Mouse (Mus musculus) ovary, postnatal 14 days (tissue): ENCODE results near the gene Ephb3.

Source experiments
- DNase-seq: peaks from one replicate; pipeline ENCODE4 v3.0.0; 2022; ENCODE audit warnings: low spot score

The Ephb3 gene

GRCm38 (mm10) chr16:21246391-21247036 lies 42.0 kb downstream of the Ephb3 start:
- peak; percentile 47 for DNase-seq

DNA sequence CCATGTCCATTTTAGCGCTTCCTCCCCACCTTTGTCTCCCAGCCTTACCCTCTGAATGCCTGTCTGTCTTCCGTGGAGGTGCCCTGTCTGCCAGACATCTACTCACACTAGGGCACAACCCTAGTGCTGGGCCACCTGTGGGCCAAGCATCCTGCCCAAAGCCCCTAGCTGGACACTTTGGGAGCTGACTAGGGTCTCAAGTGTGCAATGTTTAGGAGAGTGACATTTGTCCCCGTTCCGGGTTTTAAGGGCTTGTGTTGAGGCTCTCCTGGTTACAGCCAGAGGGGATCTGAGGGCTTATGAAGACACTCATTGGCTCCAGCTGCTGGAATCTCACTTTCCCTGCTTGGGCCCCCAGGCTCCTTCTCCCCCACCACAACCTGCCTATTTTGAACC lies 42.5 kb downstream of the Ephb3 start:
- no peak for DNase-seq

DNA sequence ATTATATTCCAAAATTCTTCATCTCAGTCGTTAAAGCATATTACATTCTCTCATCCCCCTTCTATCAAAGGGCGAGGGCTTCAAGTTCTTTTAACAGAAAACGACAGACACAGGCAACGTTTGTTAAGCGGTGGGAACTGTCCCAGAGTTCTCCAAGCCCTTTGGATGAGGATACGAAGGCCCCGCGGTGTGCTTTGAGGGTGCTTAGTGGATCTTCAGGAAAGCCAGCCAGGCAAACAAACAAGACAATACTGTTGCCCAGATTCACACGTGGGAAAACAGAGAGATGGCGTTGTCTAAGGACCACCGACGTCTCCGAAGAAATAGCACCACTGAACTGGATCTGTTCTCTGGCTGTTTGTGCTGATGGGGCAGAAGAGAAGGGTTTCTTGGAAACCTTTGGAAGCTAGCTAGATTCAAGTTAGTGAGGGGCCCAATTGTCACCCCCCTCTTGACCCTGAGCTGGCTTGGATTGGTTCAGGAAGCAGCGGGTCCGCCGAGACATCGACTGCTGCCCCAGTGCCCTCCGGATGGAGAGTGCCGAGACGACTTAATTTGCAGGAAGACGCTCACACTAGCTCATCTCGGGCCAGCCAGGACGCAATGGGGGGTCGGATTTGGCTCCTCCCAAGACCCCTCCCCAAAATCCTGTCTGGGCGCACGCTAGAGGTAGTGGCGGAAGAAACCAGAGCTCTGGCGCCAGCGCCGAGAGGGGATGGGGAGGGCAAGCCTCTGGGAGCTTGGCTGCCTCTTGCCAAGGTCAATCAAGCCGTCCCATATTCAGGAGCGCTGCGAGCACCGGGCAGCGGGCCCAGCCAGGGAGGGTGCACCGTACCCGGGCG lies 43.5 kb downstream of the Ephb3 start:
- DNase-seq = peak; percentile 36

DNA sequence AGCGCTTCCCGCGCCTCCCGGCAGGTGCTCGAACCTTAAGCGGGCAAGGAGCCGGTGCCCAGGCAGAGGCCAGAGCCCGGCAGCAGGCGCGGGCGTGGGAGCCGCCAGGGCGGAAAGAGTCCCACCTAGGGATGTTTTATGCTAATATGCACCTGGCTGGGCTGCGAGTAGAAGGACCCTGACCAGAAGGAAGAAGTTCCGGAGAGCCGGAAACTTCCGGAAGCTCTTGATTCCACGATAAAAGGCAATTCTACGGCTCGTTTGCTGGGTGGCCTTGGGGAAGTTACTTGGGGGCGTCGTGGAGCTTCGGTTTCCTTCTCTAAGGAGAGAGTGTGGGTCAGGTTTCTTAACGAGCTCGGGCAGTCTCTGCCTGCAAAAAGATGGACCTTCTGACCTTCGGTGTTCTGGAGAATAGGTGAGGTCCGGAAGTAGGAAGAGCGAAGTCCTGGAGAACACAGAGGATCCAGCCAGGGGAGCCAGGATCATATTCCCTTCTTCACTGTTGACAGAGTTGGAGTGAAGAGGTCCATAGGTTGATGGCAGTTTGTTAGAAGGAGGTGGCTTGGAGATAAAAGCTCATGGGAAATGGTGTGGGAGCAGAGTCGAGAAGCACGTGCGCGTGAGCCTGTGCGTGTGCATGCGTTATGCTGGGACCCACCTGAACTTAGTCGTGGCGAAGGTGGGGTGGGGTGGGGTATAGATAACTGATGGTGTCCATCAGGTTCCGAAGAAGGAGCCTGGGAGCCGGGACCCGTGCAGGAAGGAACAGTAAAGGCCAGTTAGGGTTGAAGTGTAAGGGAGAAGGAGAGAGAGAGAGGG lies 44.4 kb downstream of the Ephb3 start:
- no peak for DNase-seq

DNA sequence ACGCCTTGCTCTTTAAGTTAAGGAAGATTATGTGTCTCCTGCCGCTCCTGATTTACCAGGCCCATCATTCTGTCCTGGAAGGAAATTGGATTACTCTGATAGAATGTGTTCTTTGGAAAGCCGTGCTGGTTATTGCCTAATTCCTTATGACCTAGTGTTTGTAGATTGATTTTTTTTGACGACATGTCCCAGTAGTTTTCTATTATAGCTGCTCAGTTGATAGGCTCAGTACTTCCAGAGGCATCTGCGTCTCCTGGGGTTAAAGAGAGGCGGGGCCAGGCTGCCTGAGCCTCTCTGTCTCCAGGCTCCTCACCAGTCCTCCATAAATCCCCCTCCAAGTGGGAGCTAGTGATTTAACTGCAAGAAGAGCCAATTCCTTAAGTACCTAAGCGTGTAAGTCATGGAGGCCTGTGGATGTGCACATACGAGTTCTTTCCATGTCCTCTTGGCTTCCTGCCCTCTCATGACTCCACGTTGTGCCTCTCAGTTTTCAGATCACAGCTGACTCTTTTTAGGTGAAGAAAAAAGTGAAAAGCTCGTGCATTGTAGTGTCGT lies 47.9 kb downstream of the Ephb3 start:
- DNase-seq = no peak

GRCm38 (mm10) chr16:21255574-21256304 lies 51.2 kb downstream of the Ephb3 start:
- DNase-seq = no peak

- no peak for DNase-seq
Observed at GRCm38 (mm10) chr16:21256514-21257305, 52.2 kb downstream of the Ephb3 start.

GRCm38 (mm10) chr16:21265417-21265816 lies 60.9 kb downstream of the Ephb3 start:
- no peak for DNase-seq

- DNase-seq = no peak
Observed at GRCm38 (mm10) chr16:21269775-21270174, 65.2 kb downstream of the Ephb3 start.

DNA sequence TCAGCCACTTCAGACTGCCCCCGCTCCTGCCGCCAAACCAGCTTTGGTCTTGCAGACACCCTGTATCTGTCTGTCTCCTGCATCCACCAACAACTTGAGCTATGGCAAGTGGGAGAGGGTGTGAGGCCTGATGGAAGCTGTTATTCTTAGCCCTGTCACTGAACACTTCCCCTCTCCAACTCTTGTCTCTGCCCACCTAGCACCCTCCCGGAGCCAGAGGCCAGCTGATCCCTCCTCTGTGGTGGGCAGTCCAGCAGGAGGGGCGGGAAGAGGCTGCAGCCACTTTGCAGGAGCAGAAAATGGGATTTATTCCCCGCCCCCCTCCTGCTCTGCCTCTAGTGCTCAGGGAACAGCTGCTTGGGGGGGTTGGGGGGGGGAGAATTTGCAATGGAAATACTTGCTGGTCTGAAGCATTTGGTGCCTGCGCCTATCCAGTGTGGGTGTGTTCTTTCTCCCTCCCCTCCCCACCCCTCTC lies 67.3 kb downstream of the Ephb3 start:
- DNase-seq = no peak

DNA sequence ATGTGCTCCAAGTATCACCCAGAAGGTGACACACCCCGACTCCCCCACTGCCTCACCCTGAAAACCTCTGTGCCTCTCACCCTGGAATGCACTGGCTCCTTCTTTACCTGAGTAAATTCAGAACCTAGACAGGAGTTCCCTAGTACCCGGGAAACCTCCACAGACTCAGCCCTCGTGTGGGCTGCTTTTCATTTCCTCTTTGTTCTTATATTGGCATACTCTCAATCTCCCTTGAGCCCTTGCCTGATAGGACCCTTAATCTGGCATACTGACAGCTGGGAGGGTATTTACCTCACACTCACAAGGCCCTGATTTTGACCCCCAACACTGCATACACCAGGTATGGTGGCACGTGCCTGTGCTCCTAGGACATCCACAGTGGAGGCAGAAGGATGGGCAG lies 68.2 kb downstream of the Ephb3 start:
- no peak for DNase-seq
